Mouse (Mus musculus) thymus, adult 2 months (tissue): ENCODE data around the gene Ankrd33.

Experiments
- CTCF ChIP-seq: fragments of 200-500 bp; IDR thresholded peaks from 2 replicates; pipeline ENCODE4 v1.5.1; 2012; ENCODE audit warnings: mild to moderate bottlenecking, control low read depth, low read length, moderate library complexity, borderline replicate concordance; ENCODE audit not compliant: control insufficient read depth, poor library complexity, insufficient read depth; ENCODE audit errors: extremely low read depth
- POLR2A ChIP-seq: fragments of 200-500 bp; IDR thresholded peaks from 2 replicates; pipeline ENCODE4 v1.6.1; 2012; ENCODE audit warnings: mild to moderate bottlenecking, low read length, control low read depth, moderate library complexity; ENCODE audit not compliant: control insufficient read depth, poor library complexity, insufficient read depth; ENCODE audit errors: extremely low read depth

GRCm38 (mm10) chr15:101082236-101082635, 33.3 kb upstream of the Ankrd33 start:
- no peak for TF ChIP-seq POLR2A
- no peak for TF ChIP-seq CTCF
